Mouse (Mus musculus): ENCODE data around the gene Sfxn5.

Sfxn5 gene

GRCm38 (mm10) chr6:85190671-85191070 is 142.6 kb downstream of the Sfxn5 start:
- ChIA-PET POLR2A (interaction anchor here in 2 of 4 experiments (0.6 to 3.1 kb wide), 16 partner anchors 9 to 323 kb away, joined by 3 to 9 read pairs (median 4); partner anchors contain the start of gene Egr4 (in 1 of the 2)), CTCF (interaction anchor here in 3 of 4 experiments (0.5 to 8.7 kb wide), 8 partner anchors 31 to 209 kb away, joined by 3 to 55 read pairs (median 4); partner anchors contain the start of gene Spr (in 2 of the 3))

GRCm38 (mm10) chr6:85189911-85190591 is 143.2 kb downstream of the Sfxn5 start:
- CTCF ChIA-PET: interaction anchor here in 3 of 4 experiments (0.7 to 8.7 kb wide), 7 partner anchors 31 to 205 kb away, joined by 3 to 55 read pairs (median 4); partner anchors contain the start of gene Spr (in 2 of the 3)

GRCm38 (mm10) chr6:85189361-85189760 is 143.9 kb downstream of the Sfxn5 start:
- POLR2A ChIA-PET: interaction anchor here in 3 of 4 experiments (0.6 to 3.1 kb wide), 15 partner anchors 10 to 445 kb away, joined by 3 to 10 read pairs (median 4); no protein-coding TSS in a partner anchor
- CTCF ChIA-PET: interaction anchor here in 2 of 4 experiments (0.7 to 8.7 kb wide), 4 partner anchors 42 to 92 kb away, joined by 3 to 55 read pairs (median 4); partner anchors contain the start of gene Spr (in 1 of the 2)

More at GRCm38 (mm10) chr6:85189911-85190591, 143.2 kb downstream of the Sfxn5 start:
- POLR2A ChIA-PET: interaction anchor here in 2 of 4 experiments (0.6 to 3.1 kb wide), 18 partner anchors 9 to 324 kb away, joined by 3 to 9 read pairs (median 4); partner anchors contain the start of gene Egr4 (in 1 of the 2)

GRCm38 (mm10) chr6:85188256-85189110 is 144.7 kb downstream of the Sfxn5 start:
- CTCF ChIA-PET: interaction anchor here in 3 of 4 experiments (0.5 to 8.7 kb wide), 8 partner anchors 8 to 189 kb away, joined by 3 to 55 read pairs (median 4); no protein-coding TSS in a partner anchor
- POLR2A ChIA-PET: interaction anchor here in 2 of 4 experiments (0.7 to 3.2 kb wide), 17 partner anchors 9 to 324 kb away, joined by 3 to 38 read pairs (median 5); partner anchors contain the start of gene Rab11fip5 (in 1 of the 2)

- ChIA-PET CTCF (interaction anchor here in 3 of 4 experiments (0.6 to 8.7 kb wide), 21 partner anchors 9 to 765 kb away, joined by 3 to 55 read pairs (median 4); no protein-coding TSS in a partner anchor), POLR2A (interaction anchor here in 3 of 4 experiments (0.7 to 3.2 kb wide), 38 partner anchors 10 to 281 kb away, joined by 3 to 38 read pairs (median 4); partner anchors contain the start of genes Cct7 (in 2 of the 3), Pradc1 (in 2 of the 3), Spr (in 2 of the 3) and Rab11fip5 (in 1 of the 3))
These were observed 145.6 kb downstream of the Sfxn5 start, which contains the start of gene Emx1 for GRCm38 (mm10) chr6:85187340-85188211. Gene Emx1 (plus strand): TSS chr6:85187438.

GRCm38 (mm10) chr6:85186744-85187059 is 146.5 kb downstream of the Sfxn5 start:
- ChIA-PET CTCF (interaction anchor here in 3 of 4 experiments (0.7 to 8.7 kb wide), 20 partner anchors 11 to 224 kb away, joined by 3 to 55 read pairs (median 3); partner anchors contain the start of gene Spr (in 1 of the 3)), POLR2A (interaction anchor here in 3 of 4 experiments (0.5 to 3.2 kb wide), 31 partner anchors 10 to 1546 kb away, joined by 3 to 38 read pairs (median 4); partner anchors contain the start of genes Cct7 (in 2 of the 3), Pradc1 (in 2 of the 3), Spr (in 2 of the 3) and Rab11fip5 (in 1 of the 3))

GRCm38 (mm10) chr6:85186033-85186743 is 147.0 kb downstream of the Sfxn5 start:
- POLR2A ChIA-PET: interaction anchor here in 3 of 4 experiments (0.5 to 3.2 kb wide), 31 partner anchors 9 to 1546 kb away, joined by 3 to 38 read pairs (median 4); partner anchors contain the start of genes Cct7 (in 2 of the 3), Pradc1 (in 2 of the 3), Rab11fip5 (in 1 of the 3) and Sfxn5 (in 1 of the 3)
- CTCF ChIA-PET: interaction anchor here in 3 of 4 experiments (0.7 to 8.7 kb wide), 19 partner anchors 11 to 225 kb away, joined by 3 to 55 read pairs (median 3); partner anchors contain the start of gene Spr (in 1 of the 3)

GRCm38 (mm10) chr6:85183951-85184350 is 149.3 kb downstream of the Sfxn5 start:
- POLR2A ChIA-PET: interaction anchor here in 1 of 4 experiments (1.3 kb wide), 1 partner anchor 23 kb away, joined by 4 read pairs; no protein-coding TSS in a partner anchor
- CTCF ChIA-PET: interaction anchor here in 1 of 4 experiments (8.7 kb wide), 1 partner anchor 54 kb away, joined by 55 read pairs; no protein-coding TSS in a partner anchor

- ChIA-PET POLR2A (interaction anchor here in 3 of 4 experiments (0.7 to 1.2 kb wide), 3 partner anchors 10 to 1216 kb away, joined by 3 to 4 read pairs (median 3); no protein-coding TSS in a partner anchor), CTCF (interaction anchor here in 1 of 4 experiments (1.2 to 1.4 kb wide), 2 partner anchors 14 to 20 kb away, joined by 3 to 5 read pairs; no protein-coding TSS in a partner anchor)
These were observed 153.2 kb downstream of the Sfxn5 start for GRCm38 (mm10) chr6:85180036-85180435.

GRCm38 (mm10) chr6:85179569-85179968 is 153.7 kb downstream of the Sfxn5 start:
- POLR2A ChIA-PET: interaction anchor here in 2 of 4 experiments (1.2 kb wide), 2 partner anchors 9 to 29 kb away, joined by 3 read pairs; no protein-coding TSS in a partner anchor

GRCm38 (mm10) chr6:85165440-85165921 is 167.7 kb downstream of the Sfxn5 start:
- ChIA-PET POLR2A (interaction anchor here in 2 of 4 experiments (1.0 to 2.1 kb wide), 3 partner anchors 8 to 287 kb away, joined by 3 to 4 read pairs (median 3); partner anchors contain the start of gene Pradc1 (in 1 of the 2)), CTCF (interaction anchor here (0.6 to 2.7 kb wide), 5 partner anchors 11 to 151 kb away, joined by 3 to 22 read pairs (median 5); no protein-coding TSS in a partner anchor)

More at GRCm38 (mm10) chr6:85179569-85179968, 153.7 kb downstream of the Sfxn5 start:
- CTCF ChIA-PET: interaction anchor here in 1 of 4 experiments (1.2 to 1.4 kb wide), 2 partner anchors 15 to 20 kb away, joined by 3 to 5 read pairs; no protein-coding TSS in a partner anchor

Measured in embryonic stem cell, embryonic (primary cell).